Mouse (Mus musculus): ENCODE results near the gene Mast3.

DNA sequence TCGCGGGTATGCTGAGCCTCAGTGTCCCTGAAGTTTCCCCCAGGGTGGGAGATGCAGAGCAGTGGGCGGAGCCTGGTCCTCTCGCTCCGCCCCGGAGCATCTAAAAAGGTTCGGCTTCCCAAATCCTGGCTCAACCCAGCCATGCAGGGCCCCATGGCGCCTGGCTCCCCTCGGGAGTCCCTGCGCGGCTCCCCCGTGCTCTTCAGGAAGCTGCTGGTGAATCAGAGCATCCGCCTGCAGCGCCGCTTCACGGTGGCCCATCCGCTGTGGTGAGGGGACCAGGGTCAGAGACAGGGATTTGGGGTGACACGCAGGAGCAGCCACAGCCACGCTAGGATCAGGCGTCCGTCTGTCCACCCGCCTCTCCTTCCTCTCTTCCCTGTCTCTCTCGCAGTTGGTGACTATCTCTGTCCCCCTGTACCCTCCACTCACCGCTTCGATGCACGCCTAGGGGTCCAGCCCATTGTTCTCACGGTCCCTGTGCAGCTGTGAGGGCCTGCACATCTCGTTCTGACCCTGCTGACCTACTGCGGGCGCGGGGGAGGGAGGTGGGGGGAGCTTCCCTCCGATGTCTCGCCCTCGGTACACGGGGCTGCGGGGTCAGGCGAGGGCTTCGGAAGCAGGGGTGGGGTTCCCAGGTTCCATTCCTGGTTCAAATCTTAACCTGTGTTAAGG lies 61.7 kb downstream of the Mast3 start:
- TF ChIP-seq CTCF (IDR thresholded peaks at IDR 0.05; ENCODE audit: extremely low read depth, insufficient read length, insufficient replicate concordance, low read depth, low read length) (no peak), POLR2A (IDR thresholded peaks at IDR 0.05; ENCODE audit: low read depth, low read length) (no peak)

All from small intestine, adult 2 months (tissue).